Mouse (Mus musculus): ENCODE results near the gene Rpl10a. TPM values are rescaled to one million over a fixed set of nuclear protein-coding genes. Genes with fewer than 3 reads are reported as not detected.

Gene Rpl10a
- polyA plus RNA-seq, 1 experiment from 2014 or later: 341 TPM

DNA sequence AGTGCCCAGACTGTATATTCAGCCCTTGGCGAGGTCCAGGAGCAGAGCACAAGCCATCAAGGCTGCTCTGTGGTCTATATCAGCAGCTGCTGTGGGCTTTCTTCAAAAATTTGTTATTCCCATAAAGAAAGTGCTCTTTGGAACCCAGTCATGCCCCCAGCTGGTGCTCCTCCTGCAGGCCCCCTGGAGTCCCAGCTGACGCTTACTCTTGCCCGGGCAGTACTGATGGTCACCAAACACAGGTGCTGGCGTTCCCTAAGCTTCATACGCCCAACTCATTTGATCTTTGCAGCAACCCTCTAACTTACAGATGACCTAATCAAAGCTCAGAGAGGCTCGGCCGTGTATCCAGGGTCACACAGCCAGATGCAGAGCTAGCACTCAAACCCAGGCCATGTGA lies 9.3 kb downstream of the Rpl10a start:
- Histone ChIP-seq H3K9ac (no peak overlapping the region), H3K4me3 (no peak overlapping the region), H3K4me2 (replicated peaks) (no peak overlapping the region), H3K36me3 (peaks cover 12% of the 10 kb centered on the region), H3K27ac (no peak overlapping the region), H3K27me3 (replicated peaks) (0 out of 2 replicates have a peak, but pooled peaks cover under 1% of the 10 kb centered on the region), H3K9me3 (no peaks in the 10 kb centered on the region), H3K4me1 (peaks cover 22% of the 10 kb centered on the region)
- no peak for ATAC-seq (ENCODE audit: low FRiP score, low read depth)
- WGBS: 94% methylated on average over 7 of the region's 7 CpGs

DNA sequence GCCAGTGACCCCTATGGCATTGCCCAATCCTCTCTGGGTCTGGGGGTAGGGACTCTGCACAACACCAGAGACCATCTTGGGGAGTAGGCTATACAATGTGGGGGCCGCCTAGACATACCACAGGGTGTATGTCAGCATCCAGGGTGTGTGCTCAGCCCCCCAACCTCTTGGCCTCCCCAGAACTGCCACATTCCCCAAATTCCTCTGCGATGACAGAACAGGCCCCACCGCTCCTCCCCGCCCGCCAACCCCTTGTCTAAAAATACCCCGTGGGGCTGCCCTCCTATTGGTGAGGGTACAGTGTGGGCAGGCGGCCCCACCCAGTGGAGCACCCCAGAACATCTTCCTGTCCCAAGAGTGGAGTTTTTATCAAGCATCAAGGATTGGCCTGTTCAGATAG lies 12.3 kb downstream of the Rpl10a start:
- ATAC-seq (ENCODE audit: low FRiP score, low read depth): peak; percentile 18; the same call in 1 of the 2 replicates
- peaks cover 30% of the 10 kb centered on the region for H3K4me1 ChIP-seq
- no peaks in the 10 kb centered on the region for H3K9me3 ChIP-seq
- H3K4me2 ChIP-seq (replicated peaks): peak overlapping the region; percentile 60
- 77% methylated on average over 7 of the region's 7 CpGs for WGBS
- H3K27ac ChIP-seq: no peak overlapping the region
- H3K9ac ChIP-seq: peak overlapping the region; percentile 36; the same call in 1 of the 2 replicates
- H3K36me3 ChIP-seq: no peaks in the 10 kb centered on the region; the same call in 1 of the 2 replicates
- no peak overlapping the region for H3K4me3 ChIP-seq
- peaks cover 17% of the 10 kb centered on the region; the same call in 1 of the 2 replicates for H3K27me3 ChIP-seq (replicated peaks)

DNA sequence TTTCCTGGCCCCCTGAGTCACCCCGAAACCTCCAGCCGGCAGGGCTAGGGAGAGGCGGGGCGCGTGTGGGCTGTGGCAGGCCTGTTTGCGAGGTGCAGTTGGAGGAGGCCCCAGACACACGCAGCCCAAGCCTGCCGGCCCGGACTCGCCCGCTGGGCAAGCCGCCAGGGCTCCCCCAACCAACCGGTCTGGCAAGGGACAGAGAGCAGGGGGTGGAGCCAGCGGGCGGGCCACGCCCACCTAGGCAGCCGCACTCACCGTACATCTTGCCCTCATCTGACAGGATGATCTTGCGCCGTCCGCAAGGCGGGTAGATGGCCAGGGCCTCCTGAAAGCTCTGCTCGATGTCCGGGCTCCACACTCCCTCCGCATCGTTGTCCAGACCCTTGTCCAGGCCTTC lies 12.8 kb downstream of the Rpl10a start:
- no peak overlapping the region for H3K4me3 ChIP-seq
- H3K27ac ChIP-seq: no peak overlapping the region
- 5% methylated on average over 26 of the region's 26 CpGs for WGBS
- no peaks in the 10 kb centered on the region; the same call in 1 of the 2 replicates for H3K36me3 ChIP-seq
- H3K4me2 ChIP-seq (replicated peaks): peak overlapping the region; percentile 60
- peak overlapping the region; percentile 36 for H3K9ac ChIP-seq
- peak; percentile 68 for ATAC-seq (ENCODE audit: low FRiP score, low read depth)
- peaks cover 22% of the 10 kb centered on the region for H3K27me3 ChIP-seq (replicated peaks)
- peaks cover 35% of the 10 kb centered on the region for H3K4me1 ChIP-seq
- H3K9me3 ChIP-seq: no peaks in the 10 kb centered on the region

DNA sequence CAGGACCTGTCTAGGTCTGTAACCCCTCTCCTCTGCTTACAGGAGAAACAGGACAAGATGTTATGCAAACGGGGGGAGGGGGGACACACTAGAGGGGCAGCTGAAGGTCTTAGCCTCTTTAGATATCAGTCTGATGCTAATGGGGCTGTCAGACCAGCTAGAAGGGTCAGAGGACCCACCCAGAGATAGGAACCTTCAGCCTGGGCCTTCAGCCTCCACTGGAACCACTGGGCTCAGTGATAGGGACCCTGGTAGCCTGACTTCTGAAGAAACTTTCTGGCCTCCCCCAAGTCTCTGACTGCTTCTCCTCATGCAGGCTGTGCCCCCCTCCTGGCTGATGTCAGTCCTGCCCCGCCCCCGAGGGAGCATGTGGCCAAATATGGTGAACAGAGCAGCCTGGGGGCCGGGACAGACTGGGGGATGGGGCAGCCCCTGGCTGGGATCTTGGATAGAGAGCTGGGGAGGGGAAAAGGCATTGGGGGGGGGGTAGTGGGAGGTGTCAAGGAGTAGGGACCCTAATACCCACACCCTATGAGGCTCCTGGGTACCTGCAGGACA lies 15.9 kb downstream of the Rpl10a start:
- H3K4me1 ChIP-seq: peaks cover 48% of the 10 kb centered on the region
- no peak overlapping the region for H3K4me3 ChIP-seq
- no peak overlapping the region for H3K9ac ChIP-seq
- no peaks in the 10 kb centered on the region; the same call in 1 of the 2 replicates for H3K36me3 ChIP-seq
- no peak overlapping the region for H3K27ac ChIP-seq
- no peaks in the 10 kb centered on the region for H3K9me3 ChIP-seq
- no peak overlapping the region for H3K4me2 ChIP-seq (replicated peaks)
- peaks cover 34% of the 10 kb centered on the region for H3K27me3 ChIP-seq (replicated peaks)
- ATAC-seq (ENCODE audit: low FRiP score, low read depth): no peak
- 27% methylated on average over 4 of the region's 4 CpGs for WGBS

GRCm38 (mm10) chr17:28344670-28345069 lies 16.4 kb downstream of the Rpl10a start:
- peaks cover 34% of the 10 kb centered on the region for H3K27me3 ChIP-seq (replicated peaks)
- H3K4me2 ChIP-seq (replicated peaks): no peak overlapping the region
- H3K4me1 ChIP-seq: peaks cover 54% of the 10 kb centered on the region
- H3K9ac ChIP-seq: no peak overlapping the region
- no peak overlapping the region for H3K4me3 ChIP-seq
- WGBS: 63% methylated on average over 3 of the region's 3 CpGs
- no peak for ATAC-seq (ENCODE audit: low FRiP score, low read depth)
- H3K9me3 ChIP-seq: no peaks in the 10 kb centered on the region
- H3K27ac ChIP-seq: no peak overlapping the region
- H3K36me3 ChIP-seq: no peaks in the 10 kb centered on the region

DNA sequence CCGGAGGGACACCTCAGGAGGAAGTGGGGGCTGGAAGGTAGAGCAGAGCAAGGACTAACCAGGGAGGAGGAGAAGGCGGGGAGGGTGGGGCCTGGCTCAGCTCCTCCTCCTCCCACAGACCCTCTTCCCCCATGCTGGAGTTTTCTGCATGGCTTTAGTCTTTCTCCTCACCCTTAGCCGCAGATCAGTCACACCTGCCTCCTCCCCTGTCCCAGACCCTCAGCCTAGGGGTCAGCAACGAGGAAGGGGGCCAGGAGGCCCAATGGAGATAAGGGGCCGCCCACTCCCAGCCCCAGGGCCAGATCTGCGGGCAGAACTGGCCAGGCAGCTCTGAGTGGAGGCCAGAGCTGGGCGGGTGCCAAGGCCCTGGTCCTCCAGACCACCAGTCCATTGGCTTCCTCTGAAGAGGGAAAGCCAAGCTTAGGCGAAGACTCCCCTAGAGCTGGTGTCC lies 17.0 kb downstream of the Rpl10a start:
- H3K27ac ChIP-seq: no peak overlapping the region
- WGBS: 9% methylated on average over 8 of the region's 8 CpGs
- H3K4me2 ChIP-seq (replicated peaks): peak overlapping the region; percentile 31
- H3K36me3 ChIP-seq: no peaks in the 10 kb centered on the region
- H3K4me3 ChIP-seq: no peak overlapping the region
- peaks cover 36% of the 10 kb centered on the region for H3K27me3 ChIP-seq (replicated peaks)
- ATAC-seq (ENCODE audit: low FRiP score, low read depth): no peak
- H3K9me3 ChIP-seq: no peaks in the 10 kb centered on the region
- 0 out of 2 replicates have a peak overlapping the region, but pooled peaks have one; percentile 13 for H3K9ac ChIP-seq
- H3K4me1 ChIP-seq: peaks cover 58% of the 10 kb centered on the region

GRCm38 (mm10) chr17:28345882-28346281 lies 17.6 kb downstream of the Rpl10a start:
- 7% methylated on average over 10 of the region's 10 CpGs for WGBS
- peaks cover 56% of the 10 kb centered on the region for H3K4me1 ChIP-seq
- H3K27me3 ChIP-seq (replicated peaks): peaks cover 38% of the 10 kb centered on the region
- 0 out of 2 replicates have a peak overlapping the region, but pooled peaks have one; percentile 13 for H3K9ac ChIP-seq
- ATAC-seq (ENCODE audit: low FRiP score, low read depth): no peak
- H3K36me3 ChIP-seq: no peaks in the 10 kb centered on the region
- H3K4me2 ChIP-seq (replicated peaks): peak overlapping the region; percentile 31
- no peak overlapping the region for H3K27ac ChIP-seq
- H3K9me3 ChIP-seq: no peaks in the 10 kb centered on the region
- no peak overlapping the region for H3K4me3 ChIP-seq

DNA sequence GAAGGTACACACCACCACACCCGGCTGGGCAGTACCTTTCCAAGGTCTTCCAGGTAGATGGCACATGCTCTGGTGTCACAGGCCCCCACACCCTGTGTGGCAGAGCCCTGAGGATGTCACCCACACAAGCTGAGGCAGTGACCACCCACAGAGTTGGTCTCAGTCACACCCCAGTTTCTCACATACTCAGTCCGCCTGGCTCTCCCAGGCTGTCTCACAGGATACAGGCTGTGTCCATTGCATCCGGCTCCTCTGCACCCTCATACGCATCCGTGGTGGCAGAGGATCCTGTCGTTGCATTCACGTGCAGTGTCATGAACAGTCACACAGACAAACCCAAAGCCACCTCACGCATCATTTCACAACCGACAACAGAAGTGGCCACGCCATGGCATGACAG lies 19.1 kb downstream of the Rpl10a start:
- 74% methylated on average over 10 of the region's 10 CpGs for WGBS
- Histone ChIP-seq H3K36me3 (no peaks in the 10 kb centered on the region), H3K27ac (no peak overlapping the region), H3K4me1 (peaks cover 59% of the 10 kb centered on the region), H3K9ac (no peak overlapping the region), H3K4me2 (replicated peaks) (no peak overlapping the region), H3K9me3 (no peaks in the 10 kb centered on the region), H3K27me3 (replicated peaks) (peaks cover 49% of the 10 kb centered on the region), H3K4me3 (no peak overlapping the region)
- ATAC-seq (ENCODE audit: low FRiP score, low read depth): no peak

- no peak overlapping the region for H3K4me3 ChIP-seq
- peak overlapping the region; percentile 94 for H3K4me2 ChIP-seq (replicated peaks)
- peaks cover 53% of the 10 kb centered on the region for H3K27me3 ChIP-seq (replicated peaks)
- H3K36me3 ChIP-seq: no peaks in the 10 kb centered on the region
- no peak overlapping the region for H3K27ac ChIP-seq
- no peak for ATAC-seq (ENCODE audit: low FRiP score, low read depth)
- WGBS: 61% methylated on average over 6 of the region's 6 CpGs
- H3K4me1 ChIP-seq: peaks cover 59% of the 10 kb centered on the region
- no peaks in the 10 kb centered on the region for H3K9me3 ChIP-seq
- H3K9ac ChIP-seq: no peak overlapping the region
Measured at GRCm38 (mm10) chr17:28348211-28348610, 19.9 kb downstream of the Rpl10a start.

DNA sequence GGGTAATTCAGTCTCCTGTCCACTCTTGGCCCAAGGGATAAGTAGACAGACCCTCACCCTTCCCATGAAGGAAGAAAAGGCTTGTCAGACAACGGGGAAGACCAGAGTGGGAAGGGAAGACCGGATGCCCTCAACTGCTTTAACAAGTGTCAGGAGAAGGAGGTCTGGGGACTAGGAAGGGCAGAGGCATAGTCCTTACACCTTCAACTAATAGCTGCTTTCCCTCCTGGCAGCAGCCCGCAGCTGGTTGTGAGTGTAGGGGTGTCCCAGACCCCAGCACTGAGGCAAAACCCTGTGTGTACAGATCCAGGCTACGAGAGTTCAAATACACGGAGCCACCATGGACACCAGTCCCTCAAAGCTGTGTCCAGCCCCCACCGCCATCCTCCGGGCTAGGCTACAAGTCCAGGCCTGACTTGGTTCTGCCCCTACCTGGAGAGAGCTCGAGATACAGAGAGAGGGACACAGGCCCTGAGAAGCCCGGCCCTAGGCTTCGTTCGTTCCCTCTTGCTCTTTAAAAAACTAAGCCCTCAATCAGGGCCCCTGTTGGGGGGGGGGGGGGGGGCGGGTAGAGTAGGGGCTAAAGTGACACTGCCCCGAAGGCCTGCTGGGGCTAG lies 21.1 kb downstream of the Rpl10a start:
- Histone ChIP-seq H3K4me2 (replicated peaks) (peak overlapping the region; percentile 94), H3K27ac (no peak overlapping the region), H3K36me3 (no peaks in the 10 kb centered on the region)

GRCm38 (mm10) chr17:28349901-28350465 lies 21.7 kb downstream of the Rpl10a start:
- Histone ChIP-seq H3K4me2 (replicated peaks) (peak overlapping the region; percentile 94), H3K27ac (no peak overlapping the region; the same call in 1 of the 2 replicates), H3K4me3 (peak overlapping the region; percentile 65), H3K4me1 (peaks cover 48% of the 10 kb centered on the region), H3K9ac (peak overlapping the region; percentile 79), H3K36me3 (no peaks in the 10 kb centered on the region), H3K27me3 (replicated peaks) (peaks cover 43% of the 10 kb centered on the region), H3K9me3 (no peaks in the 10 kb centered on the region)
- ATAC-seq (ENCODE audit: low FRiP score, low read depth): peak; percentile 34
- under 1% methylated on average over 47 of the region's 54 CpGs for WGBS

More for the DNA sequence above, 21.1 kb downstream of the Rpl10a start:
- no peaks in the 10 kb centered on the region for H3K9me3 ChIP-seq
- ATAC-seq (ENCODE audit: low FRiP score, low read depth): no peak
- H3K9ac ChIP-seq: peak overlapping the region; percentile 79
- H3K27me3 ChIP-seq (replicated peaks): peaks cover 48% of the 10 kb centered on the region
- H3K4me3 ChIP-seq: peak overlapping the region; percentile 65
- peaks cover 52% of the 10 kb centered on the region for H3K4me1 ChIP-seq
- WGBS: 12% methylated on average over 13 of the region's 13 CpGs

Measured in neural tube, embryonic 12.5 days (tissue).